Mouse (Mus musculus) midbrain, embryonic 11.5 days (tissue): ENCODE data around the gene Tkt. TPM values are rescaled to one million over a fixed set of nuclear protein-coding genes. Genes with fewer than 3 reads are reported as not detected.

Experiments used
- ATAC-seq: fragments of 200-750 bp; cut with Nextera tagmentation; 2 replicates; pipeline ENCODE4 v1.8.0; 2017; ENCODE audit warnings: moderate TSS enrichment, moderate library complexity; ENCODE audit not compliant: low FRiP score
- DNase-seq: peaks from one replicate; pipeline ENCODE4 v3.0.0; 2015; ENCODE audit warnings: low spot score; ENCODE audit errors: missing footprints
- H3K27ac ChIP-seq: fragments of 300-500 bp; sonication (generic); 2 replicates; pipeline ENCODE4 v1.5.1; 2014; ENCODE audit warnings: low read depth, low read length
- H3K27me3 ChIP-seq: fragments of 300-500 bp; sonication (generic); 2 replicates; pipeline ENCODE4 v1.6.1; 2014; ENCODE audit warnings: mild to moderate bottlenecking, low read length, moderate library complexity, mixed read lengths; ENCODE audit not compliant: control insufficient read depth, insufficient read depth
- H3K36me3 ChIP-seq: fragments of 300-500 bp; sonication (generic); 2 replicates; pipeline ENCODE4 v1.6.1; 2014; ENCODE audit warnings: mild to moderate bottlenecking, low read length, moderate library complexity, mixed read lengths; ENCODE audit not compliant: control insufficient read depth, insufficient read depth
- H3K4me1 ChIP-seq: fragments of 300-500 bp; sonication (generic); 2 replicates; pipeline ENCODE4 v1.6.1; 2014; ENCODE audit warnings: low read length; ENCODE audit not compliant: control insufficient read depth, insufficient read depth
- H3K4me2 ChIP-seq: fragments of 300-500 bp; sonication (generic); 2 replicates; pipeline ENCODE4 v1.6.1; 2014; ENCODE audit warnings: mild to moderate bottlenecking, moderate library complexity
- H3K4me3 ChIP-seq: fragments of 300-500 bp; sonication (generic); 2 replicates; pipeline ENCODE4 v1.5.1; 2014; ENCODE audit warnings: low read depth, low read length
- H3K9ac ChIP-seq: fragments of 300-500 bp; sonication (generic); 2 replicates; pipeline ENCODE4 v1.6.1; 2014; ENCODE audit warnings: low read length
- H3K9me3 ChIP-seq: fragments of 300-500 bp; sonication (generic); 2 replicates; pipeline ENCODE4 v1.6.1; 2016; ENCODE audit warnings: low read length; ENCODE audit not compliant: control insufficient read depth
- WGBS: fragments of 180-500 bp; shearing (Covaris S2); extraction: QIAGEN DNeasy Blood & Tissue Kit; methylation state at CpG from one replicate; pipeline ENCODE4 v1.1.7; 2014; 5-methylcytosine and 5-hydroxymethylcytosine counted together
- polyA plus RNA-seq: library from polyadenylated mRNA; unstranded; fragments of >200 nt; fragmentation: Nextera tagmentation; extraction: Ambion mirVana; gene quantifications from 2 replicates; pipeline ENCODE4 v1.2.1, GENCODE M21; 2014

The Tkt gene
- polyA plus RNA-seq, 1 experiment from 2014 or later = 154 TPM

DNA sequence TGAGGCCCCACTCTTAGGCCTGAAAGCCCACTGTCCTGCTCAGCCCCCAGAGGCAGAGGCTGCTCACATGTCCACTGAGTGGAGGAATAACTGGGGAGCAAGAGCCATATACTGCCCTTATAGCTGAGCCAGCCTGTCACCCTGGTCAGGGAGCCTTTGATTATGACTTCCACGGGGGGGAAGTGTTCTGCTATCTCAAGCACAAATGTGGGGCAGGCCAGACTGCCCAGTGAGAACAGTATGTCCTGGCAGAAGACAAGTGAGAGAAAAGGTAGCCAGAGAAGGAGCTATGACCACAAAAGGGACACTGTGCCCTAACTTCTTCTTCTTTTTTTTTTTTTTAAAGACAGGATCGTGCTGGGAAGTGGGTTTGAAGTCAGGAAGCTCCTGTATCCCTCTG lies 49.0 kb downstream of the Tkt start:
- Histone ChIP-seq H3K36me3 (no peaks in the 10 kb centered on the region), H3K27ac (no peak overlapping the region)
- WGBS = 85% methylated on average over 2 of the region's 2 CpGs

DNA sequence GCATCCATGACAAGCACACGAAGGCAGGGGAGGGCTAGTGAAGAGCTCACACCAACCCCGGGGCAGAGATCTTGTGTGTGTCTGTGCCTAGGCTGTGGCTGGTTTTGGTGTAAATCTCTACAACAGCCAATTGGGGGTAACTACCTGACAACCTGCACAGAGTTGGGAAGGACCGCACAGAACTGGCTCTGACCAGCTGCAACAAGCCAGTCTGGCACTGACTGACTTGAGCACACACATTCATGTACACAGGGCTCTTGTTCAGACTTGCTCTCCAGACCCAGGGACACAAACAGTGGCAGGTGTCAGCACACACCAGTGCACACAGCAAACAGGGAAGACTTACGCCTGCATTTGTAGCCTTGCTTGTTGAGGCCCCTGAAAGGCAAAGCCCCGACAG lies 58.7 kb downstream of the Tkt start:
- H3K27me3 ChIP-seq = no peaks in the 10 kb centered on the region
- 88% methylated on average over 5 of the region's 5 CpGs for WGBS
- H3K4me3 ChIP-seq = no peak overlapping the region
- no peaks in the 10 kb centered on the region for H3K4me1 ChIP-seq
- ATAC-seq (no peak), DNase-seq (peak; percentile 66)
- H3K4me2 ChIP-seq = no peak overlapping the region
- H3K27ac ChIP-seq = no peak overlapping the region
- no peak overlapping the region for H3K9ac ChIP-seq
- no peaks in the 10 kb centered on the region for H3K36me3 ChIP-seq
- no peaks in the 10 kb centered on the region for H3K9me3 ChIP-seq

More for the DNA sequence above, 49.0 kb downstream of the Tkt start:
- Histone ChIP-seq H3K9ac (no peak overlapping the region), H3K4me2 (no peak overlapping the region), H3K9me3 (no peaks in the 10 kb centered on the region), H3K4me3 (no peak overlapping the region), H3K27me3 (no peaks in the 10 kb centered on the region), H3K4me1 (peaks cover 20% of the 10 kb centered on the region)
- ATAC-seq (no peak), DNase-seq (peak; percentile 47)

GRCm38 (mm10) chr14:30607696-30608095 lies 59.5 kb downstream of the Tkt start:
- ATAC-seq (no peak), DNase-seq (peak; percentile 33)
- no peak overlapping the region for H3K4me3 ChIP-seq
- no peak overlapping the region for H3K27ac ChIP-seq
- H3K36me3 ChIP-seq = no peaks in the 10 kb centered on the region
- H3K9me3 ChIP-seq = no peaks in the 10 kb centered on the region
- no peak overlapping the region for H3K4me2 ChIP-seq
- H3K9ac ChIP-seq = no peak overlapping the region
- H3K4me1 ChIP-seq = no peaks in the 10 kb centered on the region
- no peaks in the 10 kb centered on the region for H3K27me3 ChIP-seq
- 70% methylated on average over 4 of the region's 4 CpGs for WGBS

GRCm38 (mm10) chr14:30608176-30608575 lies 60.0 kb downstream of the Tkt start:
- ATAC-seq = no peak
- 90% methylated on average over 6 of the region's 6 CpGs for WGBS

GRCm38 (mm10) chr14:30609499-30609898 lies 61.3 kb downstream of the Tkt start:
- 87% methylated on average over 3 of the region's 3 CpGs for WGBS
- Histone ChIP-seq H3K27ac (no peak overlapping the region), H3K4me1 (no peaks in the 10 kb centered on the region; the same call in 1 of the 2 replicates), H3K9me3 (no peaks in the 10 kb centered on the region), H3K36me3 (no peaks in the 10 kb centered on the region), H3K9ac (no peak overlapping the region), H3K4me2 (no peak overlapping the region), H3K4me3 (no peak overlapping the region), H3K27me3 (no peaks in the 10 kb centered on the region)
- ATAC-seq = no peak
- DNase-seq = peak; percentile 74

More at GRCm38 (mm10) chr14:30608176-30608575, 60.0 kb downstream of the Tkt start:
- H3K4me3 ChIP-seq = no peak overlapping the region
- no peaks in the 10 kb centered on the region for H3K9me3 ChIP-seq
- no peak overlapping the region for H3K27ac ChIP-seq
- no peak overlapping the region for H3K9ac ChIP-seq
- no peaks in the 10 kb centered on the region for H3K27me3 ChIP-seq
- H3K36me3 ChIP-seq = no peaks in the 10 kb centered on the region
- H3K4me2 ChIP-seq = no peak overlapping the region
- no peak for DNase-seq
- H3K4me1 ChIP-seq = no peaks in the 10 kb centered on the region; the same call in 1 of the 2 replicates

- ATAC-seq (no peak), DNase-seq (peak; percentile 31)
- Histone ChIP-seq H3K4me3 (no peak overlapping the region), H3K27me3 (no peaks in the 10 kb centered on the region), H3K36me3 (no peaks in the 10 kb centered on the region), H3K9me3 (no peaks in the 10 kb centered on the region), H3K4me1 (no peaks in the 10 kb centered on the region; the same call in 1 of the 2 replicates), H3K4me2 (no peak overlapping the region), H3K27ac (no peak overlapping the region), H3K9ac (no peak overlapping the region)
- WGBS = 79% methylated on average over 2 of the region's 2 CpGs
Measured at GRCm38 (mm10) chr14:30610304-30610703, 62.1 kb downstream of the Tkt start.

DNA sequence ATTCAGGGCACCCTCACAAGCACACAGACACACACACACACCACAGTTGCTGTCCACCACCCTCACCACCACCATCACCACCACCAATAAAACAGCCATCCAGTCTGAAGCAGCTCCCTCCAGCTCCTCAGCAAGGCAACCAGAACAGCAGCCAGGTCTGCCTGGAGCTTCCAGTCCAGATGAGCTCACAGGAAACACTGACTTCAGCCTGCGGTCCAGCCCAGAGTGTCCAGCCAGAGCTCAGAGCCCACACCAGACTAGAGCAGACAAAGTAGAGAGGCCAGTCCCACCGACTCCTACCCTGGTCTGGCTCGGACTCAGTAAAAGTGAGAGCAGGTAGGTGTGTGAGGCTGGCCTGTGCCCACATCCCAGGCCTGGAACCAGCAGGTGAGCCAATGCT lies 62.8 kb downstream of the Tkt start:
- DNase-seq (peak; percentile 77), ATAC-seq (no peak)
- H3K27ac ChIP-seq = no peak overlapping the region
- no peak overlapping the region for H3K4me3 ChIP-seq
- H3K4me1 ChIP-seq = no peaks in the 10 kb centered on the region; the same call in 1 of the 2 replicates
- 86% methylated on average over 3 of the region's 3 CpGs for WGBS
- no peaks in the 10 kb centered on the region for H3K27me3 ChIP-seq
- H3K9ac ChIP-seq = no peak overlapping the region
- H3K36me3 ChIP-seq = no peaks in the 10 kb centered on the region
- no peaks in the 10 kb centered on the region for H3K9me3 ChIP-seq
- no peak overlapping the region for H3K4me2 ChIP-seq

GRCm38 (mm10) chr14:30612523-30612922 lies 64.4 kb downstream of the Tkt start:
- DNase-seq = peak; percentile 98
- Histone ChIP-seq H3K4me1 (no peaks in the 10 kb centered on the region; the same call in 1 of the 2 replicates), H3K27ac (no peak overlapping the region), H3K4me3 (no peak overlapping the region), H3K36me3 (no peaks in the 10 kb centered on the region), H3K9ac (no peak overlapping the region), H3K27me3 (no peaks in the 10 kb centered on the region), H3K4me2 (no peak overlapping the region), H3K9me3 (no peaks in the 10 kb centered on the region)
- peak; percentile 62 for ATAC-seq
- 13% methylated on average over 7 of the region's 7 CpGs for WGBS

DNA sequence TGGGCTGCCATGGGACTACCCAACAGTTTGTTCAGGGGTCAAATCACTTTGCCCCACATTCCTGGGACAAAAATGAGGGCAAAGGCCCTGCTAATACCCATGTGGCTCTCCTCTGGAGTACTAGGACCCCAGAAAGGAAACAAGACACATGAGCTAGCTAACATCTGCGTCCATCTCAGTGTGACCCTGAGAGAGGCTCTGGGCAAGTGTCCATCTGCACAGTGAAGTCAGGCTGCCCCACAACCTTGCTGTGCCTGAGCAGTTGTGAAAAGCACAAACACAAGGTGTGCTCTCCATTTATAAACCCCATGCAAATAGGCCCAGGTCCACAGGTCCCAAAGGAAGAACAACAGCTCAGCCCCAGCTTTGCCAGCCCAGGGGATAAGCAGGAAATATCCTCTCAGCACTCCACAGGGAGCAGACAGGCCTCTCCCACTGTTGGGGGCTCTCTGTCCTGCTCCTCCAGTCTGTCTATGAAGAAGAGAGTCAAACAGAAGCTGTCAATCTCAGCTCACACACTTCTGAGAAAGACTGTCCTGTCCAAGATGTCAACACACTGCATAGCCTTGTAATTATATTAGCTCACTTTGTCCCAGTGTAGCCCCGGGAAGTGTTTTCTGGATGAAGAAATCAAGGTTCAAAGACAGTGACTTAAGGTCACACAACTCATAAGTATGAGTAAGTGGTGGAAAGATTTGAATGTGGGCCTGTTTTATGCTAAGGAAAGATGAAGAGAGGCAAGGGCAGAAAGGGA lies 65.0 kb downstream of the Tkt start:
- H3K9ac ChIP-seq = no peak overlapping the region
- H3K9me3 ChIP-seq = no peaks in the 10 kb centered on the region
- no peaks in the 10 kb centered on the region; the same call in 1 of the 2 replicates for H3K4me1 ChIP-seq
- no peak overlapping the region for H3K27ac ChIP-seq
- 92% methylated on average over 2 of the region's 2 CpGs for WGBS
- ATAC-seq (no peak), DNase-seq (peak; percentile 66)
- no peaks in the 10 kb centered on the region for H3K36me3 ChIP-seq
- no peak overlapping the region for H3K4me3 ChIP-seq
- H3K27me3 ChIP-seq = no peaks in the 10 kb centered on the region
- H3K4me2 ChIP-seq = no peak overlapping the region
